Mouse (Mus musculus): ENCODE measurements around the gene Il17rb. TPM values are rescaled to one million over a fixed set of nuclear protein-coding genes. Genes with fewer than 3 reads are reported as not detected.

Gene Il17rb
- total RNA-seq, 2 experiments from 2014 or later: 0.89 to 1.2 TPM

DNA sequence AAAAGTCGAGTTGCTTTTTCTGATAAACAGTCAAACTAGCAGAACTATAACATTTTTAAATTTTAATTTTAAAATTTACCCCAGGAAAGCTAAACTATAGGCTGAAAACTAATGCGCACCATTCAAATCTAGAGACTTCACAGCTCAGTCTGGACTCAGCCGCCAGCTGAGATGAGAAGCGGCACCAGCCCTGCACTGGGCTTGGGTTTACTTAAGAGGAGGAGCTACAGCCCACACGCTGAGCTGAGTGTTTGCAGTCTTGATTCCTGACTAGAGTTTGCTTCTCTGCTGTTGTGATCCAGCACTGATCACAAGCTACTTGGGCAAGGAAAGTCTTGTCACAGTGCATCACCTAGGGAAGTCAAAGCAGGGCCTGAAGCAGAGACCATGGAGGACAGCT, 36.7 kb downstream of the Il17rb start:
- no peak for DNase-seq (ENCODE audit: extremely low spot score in 1 of 2, low spot score in 1 of 2)

DNA sequence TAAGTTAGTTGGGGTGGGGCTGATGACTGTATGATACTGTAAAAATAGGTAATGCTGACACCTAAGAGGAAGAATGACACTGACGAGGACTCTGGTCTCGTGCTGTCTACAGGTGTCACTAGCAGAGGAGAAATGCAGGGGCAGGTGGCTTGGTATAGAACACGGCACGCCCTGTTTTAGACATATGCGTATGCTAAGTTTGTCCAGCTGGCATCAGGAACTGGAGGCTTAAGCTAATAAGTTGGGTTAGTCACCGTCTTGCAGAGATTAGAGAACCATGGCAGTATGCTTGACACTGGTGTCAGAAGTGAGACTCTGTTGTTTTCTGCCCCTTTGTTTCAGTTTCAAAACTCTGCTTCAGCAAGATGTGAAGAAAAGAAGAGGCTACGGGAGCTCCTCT, 37.2 kb downstream of the Il17rb start:
- DNase-seq (ENCODE audit: extremely low spot score in 1 of 2, low spot score in 1 of 2): no peak

DNA sequence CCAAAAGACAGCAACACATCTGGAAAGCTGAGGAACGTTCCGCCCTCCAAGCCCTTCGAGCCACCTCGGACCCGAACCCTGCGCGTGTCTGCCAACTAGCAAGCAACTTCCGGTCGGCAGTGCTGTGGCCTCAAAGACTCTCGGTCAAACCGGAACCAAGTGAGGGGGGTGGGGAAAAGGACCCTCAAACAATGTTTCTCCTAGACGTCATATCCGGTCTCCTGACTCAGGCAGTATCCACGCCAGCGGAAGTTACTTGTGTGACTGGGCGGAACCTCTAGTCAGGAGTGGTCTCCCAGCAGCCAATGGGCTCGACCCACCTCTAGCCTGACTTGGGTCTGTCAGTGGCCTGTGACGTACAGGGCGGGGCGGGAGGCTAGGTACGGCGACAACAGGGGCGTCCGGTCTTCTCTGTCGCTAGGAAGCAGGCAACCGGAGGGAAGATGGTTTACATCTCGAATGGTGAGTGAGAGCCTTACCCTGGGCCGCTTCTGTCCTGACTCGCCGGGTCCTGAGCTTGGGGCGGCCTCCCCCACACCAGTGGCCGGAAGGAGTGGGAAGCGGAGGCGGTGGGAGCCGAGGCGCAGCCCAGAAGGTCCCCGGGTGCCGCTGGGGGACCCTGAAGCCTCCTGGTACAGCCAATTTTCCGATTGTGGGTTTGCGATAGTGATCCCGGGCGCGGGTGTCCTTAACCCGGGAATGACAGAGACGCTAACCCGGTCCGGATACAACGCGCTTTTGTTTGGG, 40.4 kb downstream of the Il17rb start, which contains the start of gene Selenok:
Gene Selenok (plus strand): TSS at position 234 of the 747 bp plus-strand sequence.
- DNase-seq (ENCODE audit: extremely low spot score in 1 of 2, low spot score in 1 of 2): peak; percentile 75 to 83

DNA sequence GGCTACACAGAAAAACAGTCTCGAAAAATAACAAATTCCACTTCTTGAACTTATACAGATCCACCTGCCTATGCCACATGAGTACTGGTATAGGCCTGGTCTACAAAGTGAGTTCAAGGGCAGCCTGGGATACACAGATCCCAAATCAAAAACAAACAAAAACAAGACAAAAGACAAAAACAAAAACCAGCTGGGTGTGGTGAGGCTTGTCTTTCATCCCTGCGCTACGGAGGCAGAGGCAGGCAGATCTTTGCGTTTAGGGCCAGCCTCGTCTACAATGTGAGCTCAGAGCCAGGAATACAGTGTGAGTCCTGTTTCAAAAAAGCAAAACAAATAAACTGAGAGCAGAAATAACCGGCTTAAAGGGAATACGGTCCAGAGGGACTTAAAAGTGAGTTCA, 41.1 kb downstream of the Il17rb start:
- DNase-seq (ENCODE audit: extremely low spot score in 1 of 2, low spot score in 1 of 2): no peak

DNA sequence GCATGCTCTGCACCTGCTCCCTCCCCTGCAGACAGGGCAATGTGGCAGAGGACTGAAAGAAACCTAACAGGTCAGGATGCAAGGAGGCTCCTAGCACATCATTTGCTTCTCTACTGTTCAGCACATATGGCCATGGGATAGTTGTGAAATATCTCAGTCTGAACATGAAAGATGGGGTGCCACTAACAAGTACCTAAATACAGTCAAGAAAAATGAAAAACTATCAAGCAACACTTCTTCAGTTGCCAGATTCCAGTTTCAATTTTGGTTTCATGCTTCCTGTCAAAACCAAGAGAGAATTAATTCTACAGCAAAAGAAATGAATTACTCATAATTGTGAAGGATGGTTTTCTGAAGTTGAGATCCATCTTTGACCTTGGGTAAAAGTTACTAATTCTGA, 51.3 kb downstream of the Il17rb start:
- no peak for DNase-seq (ENCODE audit: extremely low spot score in 1 of 2, low spot score in 1 of 2)

DNA sequence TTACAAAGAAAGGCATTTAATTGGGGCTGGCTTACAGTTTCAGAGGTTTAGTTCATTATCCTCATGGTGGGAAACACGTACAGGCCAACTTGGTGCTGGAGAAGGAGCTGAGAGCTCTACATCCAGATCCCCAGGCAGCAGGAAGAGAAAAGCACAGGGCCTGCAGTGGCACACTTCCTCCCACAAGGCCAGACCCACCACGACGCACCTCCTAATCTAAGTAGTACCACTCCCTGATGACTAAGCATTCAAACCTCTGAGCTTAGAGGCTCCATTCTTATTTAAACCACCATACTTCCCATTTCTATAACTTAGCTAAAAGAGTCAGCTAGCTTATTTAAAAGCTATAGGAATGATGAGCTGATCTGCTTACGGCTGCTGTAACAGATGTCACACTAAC, 57.9 kb downstream of the Il17rb start:
- DNase-seq (ENCODE audit: extremely low spot score in 1 of 2, low spot score in 1 of 2): no peak

DNA sequence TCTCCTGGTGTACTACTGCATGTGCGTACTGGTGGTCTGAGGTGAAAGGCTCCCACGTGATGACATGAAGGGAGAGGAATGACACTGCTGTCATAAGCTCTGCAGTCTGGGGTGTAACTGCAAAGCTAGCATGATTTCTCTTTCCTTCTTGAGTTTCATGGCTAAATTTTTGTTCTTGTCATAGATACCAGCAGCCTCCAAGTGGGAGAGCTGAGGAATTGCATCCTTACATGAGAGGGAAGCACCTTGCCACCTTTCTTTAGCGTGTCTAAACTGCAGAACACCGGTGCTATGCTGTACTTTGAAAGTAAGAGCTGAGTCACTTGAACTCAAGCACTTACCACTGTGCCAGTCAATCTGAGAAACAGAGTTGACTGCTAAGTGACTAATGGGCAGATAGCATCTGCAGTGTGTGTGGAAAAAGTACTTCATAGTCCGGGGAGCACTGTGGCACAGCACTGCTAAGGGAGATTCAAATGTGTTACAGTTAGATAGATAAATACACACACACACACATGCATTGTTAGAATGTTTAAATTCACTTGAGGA, 61.9 kb downstream of the Il17rb start:
- DNase-seq (ENCODE audit: extremely low spot score in 1 of 2, low spot score in 1 of 2): no peak

Small RNA genes lying within 50 kb of the gene (microRNA-seq; reads per million reads assigned to microRNA genes)
- gene Mir6947: 0 to 0.37 reads per million in 2 experiments

Other genes with a start within 250 kb of the Il17rb start
- 100 to 1,000 TPM; 105 to 130 TPM for gene Selenok, start 40.6 kb downstream of the Il17rb start, total RNA-seq (2021)
- gene Actr8, start 30.6 kb downstream of the Il17rb start, total RNA-seq (2021): 10 to 100 TPM; 67.1 to 81.7 TPM
- gene Chdh, start 127 bp upstream of the Il17rb start, total RNA-seq (2021): 1 to 10 TPM; 1.5 to 1.9 TPM

Data from layer of hippocampus, postnatal 25 days (tissue).